Mouse (Mus musculus): ENCODE measurements around the gene Gtsf1. TPM values are rescaled to one million over a fixed set of nuclear protein-coding genes. Genes with fewer than 3 reads are reported as not detected.
A peak's percentile ranks its signal among the peaks of the same experiment; 100 is the strongest.
"Not testable (repeated sequence)": the region's sequence is repeated elsewhere in the genome, so short reads cannot be mapped to it uniquely, and the experiment has no call there.

Gene Gtsf1
- polyA plus RNA-seq, 1 experiment from 2014 or later, result not detected

DNA sequence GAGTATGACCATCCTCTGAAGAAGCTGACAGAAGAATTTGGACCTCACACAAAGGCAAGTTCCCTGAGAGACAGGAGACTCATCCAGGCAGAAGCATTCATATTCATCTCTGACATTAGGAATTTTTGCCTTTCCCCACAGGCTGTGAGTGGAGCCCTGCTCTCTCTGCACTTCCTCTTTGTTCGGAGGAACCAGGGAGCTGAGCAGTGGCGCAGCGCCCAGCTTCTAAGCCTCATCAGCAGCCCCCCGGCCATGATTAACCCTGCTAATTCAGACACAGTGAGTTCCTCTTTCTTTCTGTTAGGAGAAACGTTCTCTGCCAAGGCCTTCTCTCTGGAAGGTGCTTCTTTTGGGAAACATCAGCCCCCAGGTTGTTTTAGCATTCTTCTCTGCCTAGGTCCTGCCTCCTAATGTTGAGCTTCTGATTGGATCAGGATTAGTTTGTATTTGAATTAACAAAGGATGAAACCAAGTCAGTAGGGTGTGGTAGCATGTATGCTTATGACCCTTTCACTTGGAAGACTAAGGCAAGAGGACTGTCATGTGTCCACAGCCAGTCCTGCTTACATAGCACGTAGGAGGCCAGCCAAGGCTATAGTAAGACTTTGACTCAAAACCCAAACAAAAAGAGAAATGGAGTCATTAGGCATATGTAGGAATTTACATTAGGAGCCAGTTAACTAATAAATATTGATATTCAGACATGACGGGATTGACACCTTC lies 32.4 kb upstream of the Gtsf1 start:
- no peak for TF ChIP-seq CTCF (IDR thresholded peaks at IDR 0.05; ENCODE audit: low read depth)
- no peak overlapping the region for H3K9ac ChIP-seq (ENCODE audit: low read depth, low read length)
- 74% methylated on average over 7 of the region's 7 CpGs for WGBS
- no peak overlapping the region for H3K27ac ChIP-seq
- H3K9me3 ChIP-seq (replicated peaks; ENCODE audit: low read length), result no peaks in the 10 kb centered on the region
- ATAC-seq (replicated peaks; ENCODE audit: low FRiP score, low read depth) (no peak), DNase-seq (ENCODE audit: low spot score) (no peak)
- H3K36me3 ChIP-seq (ENCODE audit: insufficient read depth, low read length), result no peaks in the 10 kb centered on the region
- no peaks in the 10 kb centered on the region for H3K27me3 ChIP-seq (ENCODE audit: insufficient read depth, low read length)
- no peak overlapping the region for H3K4me2 ChIP-seq (ENCODE audit: low read length)
- no peaks in the 10 kb centered on the region for H3K4me1 ChIP-seq (replicated peaks; ENCODE audit: insufficient read depth, low read length)
- H3K4me3 ChIP-seq (replicated peaks; ENCODE audit: low read depth, low read length), result no peak overlapping the region

DNA sequence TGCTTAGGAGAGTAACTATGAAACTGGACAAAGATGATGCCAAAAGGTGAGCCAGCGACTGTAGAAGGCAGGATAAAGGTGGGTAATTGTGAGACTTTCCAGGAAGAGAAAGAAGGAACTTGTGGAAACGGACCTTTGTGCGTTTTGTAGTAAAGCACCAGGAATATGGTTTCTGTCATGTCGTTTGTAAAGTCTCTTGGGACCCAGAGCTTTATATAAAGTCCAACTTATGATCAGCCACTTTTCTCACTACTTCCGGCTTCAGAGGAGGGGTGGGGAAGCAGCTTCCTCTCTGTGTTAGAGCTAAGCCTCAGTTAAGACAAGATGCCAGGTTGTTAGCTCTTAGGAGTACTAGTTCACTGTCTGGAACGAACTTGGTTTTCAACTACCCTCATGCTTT lies 24.2 kb upstream of the Gtsf1 start:
- no peak for DNase-seq (ENCODE audit: low spot score)
- H3K27ac ChIP-seq, result no peak overlapping the region
- no peaks in the 10 kb centered on the region for H3K27me3 ChIP-seq (ENCODE audit: insufficient read depth, low read length)
- H3K4me2 ChIP-seq (ENCODE audit: low read length), result no peak overlapping the region
- no peak for TF ChIP-seq CTCF (IDR thresholded peaks at IDR 0.05; ENCODE audit: low read depth)
- ATAC-seq (replicated peaks; ENCODE audit: low FRiP score, low read depth), result no peak
- 77% methylated on average over 6 of the region's 6 CpGs for WGBS
- no peak overlapping the region for H3K4me3 ChIP-seq (replicated peaks; ENCODE audit: low read depth, low read length)
- no peak overlapping the region for H3K9ac ChIP-seq (ENCODE audit: low read depth, low read length)
- no peaks in the 10 kb centered on the region for H3K4me1 ChIP-seq (replicated peaks; ENCODE audit: insufficient read depth, low read length)
- no peaks in the 10 kb centered on the region for H3K9me3 ChIP-seq (replicated peaks; ENCODE audit: low read length)
- H3K36me3 ChIP-seq (ENCODE audit: insufficient read depth, low read length), result no peaks in the 10 kb centered on the region

DNA sequence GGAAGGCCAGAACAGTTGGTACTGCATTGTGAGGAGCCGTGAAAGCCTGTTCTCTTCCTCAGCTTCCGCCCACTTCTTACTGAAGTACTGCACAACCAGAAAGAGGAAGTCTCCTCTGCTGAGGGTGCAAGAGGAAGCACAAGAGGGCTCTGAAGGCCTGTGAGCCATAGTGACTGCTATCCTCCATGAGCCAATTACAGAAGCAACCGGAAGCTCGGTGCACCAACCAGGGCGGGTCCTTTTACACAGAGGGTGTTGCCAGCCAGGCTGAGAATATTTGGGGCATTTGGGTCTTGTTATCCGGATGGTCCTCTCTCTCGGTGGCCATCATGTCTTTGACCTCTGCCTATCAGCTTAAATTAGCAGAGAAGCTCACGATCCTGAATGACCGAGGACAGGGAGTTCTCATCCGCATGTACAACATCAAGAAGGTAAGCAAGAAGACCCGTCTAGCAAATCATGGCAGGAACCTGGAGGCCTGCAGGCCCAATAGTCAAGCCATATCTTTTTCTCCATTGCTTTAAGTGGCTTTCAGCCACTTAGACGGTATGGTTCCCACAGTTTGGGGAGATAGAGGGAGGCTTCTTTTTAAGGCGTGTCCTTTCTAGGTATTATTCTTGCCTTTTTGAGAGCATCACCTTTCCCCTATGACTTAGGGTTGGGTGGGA lies 23.4 kb upstream of the Gtsf1 start, which contains the start of gene Nckap1l:
Gene Nckap1l (plus strand): TSS at position 244 of the 668 bp plus-strand sequence.
- Histone ChIP-seq H3K4me1 (replicated peaks; ENCODE audit: insufficient read depth, low read length) (no peaks in the 10 kb centered on the region), H3K4me2 (ENCODE audit: low read length) (no peak within 1 kb of the TSS), H3K36me3 (ENCODE audit: insufficient read depth, low read length) (no peaks in the 10 kb centered on the region), H3K9ac (ENCODE audit: low read depth, low read length) (no peak within 1 kb of the TSS), H3K4me3 (replicated peaks; ENCODE audit: low read depth, low read length) (no peak within 1 kb of the TSS), H3K9me3 (replicated peaks; ENCODE audit: low read length) (no peaks in the 10 kb centered on the region), H3K27me3 (ENCODE audit: insufficient read depth, low read length) (no peaks in the 10 kb centered on the region), H3K27ac (no peak within 1 kb of the TSS)
- TF ChIP-seq CTCF (IDR thresholded peaks at IDR 0.05; ENCODE audit: low read depth), result no peak
- DNase-seq (ENCODE audit: low spot score) (peak; percentile 8), ATAC-seq (replicated peaks; ENCODE audit: low FRiP score, low read depth) (no peak)
- WGBS, result 88% methylated on average over 13 of the region's 13 CpGs

DNA sequence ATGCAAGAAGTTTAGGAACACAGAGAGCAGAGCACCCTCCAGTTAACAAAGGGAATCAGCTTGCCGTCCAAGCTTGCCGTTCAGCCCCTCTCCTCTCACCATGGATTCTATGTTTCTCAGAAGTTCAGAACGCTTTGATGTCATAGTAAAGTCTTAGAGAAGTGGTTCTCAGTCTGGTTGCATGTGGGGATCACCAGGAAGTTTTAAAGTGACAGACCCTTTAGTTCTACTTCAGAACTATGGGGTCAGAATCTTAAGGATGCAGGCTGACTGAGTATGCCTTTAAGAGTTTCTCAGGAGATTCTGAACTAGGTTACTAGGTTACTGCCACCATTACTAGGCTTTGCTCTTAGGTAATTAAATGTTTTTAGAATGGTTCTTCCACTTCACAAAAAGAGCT lies 18.1 kb upstream of the Gtsf1 start, which contains the start of gene Gtsf2:
Gene Gtsf2 (minus strand): TSS at position 101 of the 400 bp plus-strand sequence.
- 23% methylated on average over 3 of the region's 3 CpGs for WGBS

DNA sequence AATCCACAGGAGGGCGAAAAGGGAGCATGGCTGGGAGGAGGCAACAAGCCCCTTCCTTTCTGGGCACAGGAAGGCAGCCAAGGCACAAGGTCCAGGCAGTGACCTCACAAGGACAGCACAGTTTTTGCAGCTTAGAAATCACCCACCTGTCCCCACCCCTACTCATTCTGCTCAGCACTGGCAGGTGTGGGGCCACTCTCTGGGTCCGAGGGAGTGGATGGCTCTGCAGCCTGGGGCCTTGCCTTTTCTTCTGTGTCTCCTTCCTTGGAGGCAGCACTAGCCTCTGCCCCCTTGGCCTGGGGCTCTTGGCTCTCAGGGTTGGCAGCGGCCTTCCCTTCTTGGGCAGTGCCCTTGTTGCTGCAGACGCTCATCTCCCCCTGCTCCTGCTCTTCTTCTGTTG lies 15.7 kb upstream of the Gtsf1 start:
- H3K27ac ChIP-seq; DNase-seq (ENCODE audit: low spot score); H3K4me3 ChIP-seq (replicated peaks; ENCODE audit: low read depth, low read length); H3K9ac ChIP-seq (ENCODE audit: low read depth, low read length); H3K4me1 ChIP-seq (replicated peaks; ENCODE audit: insufficient read depth, low read length); H3K36me3 ChIP-seq (ENCODE audit: insufficient read depth, low read length); H3K4me2 ChIP-seq (ENCODE audit: low read length); H3K9me3 ChIP-seq (replicated peaks; ENCODE audit: low read length); H3K27me3 ChIP-seq (ENCODE audit: insufficient read depth, low read length); ATAC-seq (replicated peaks; ENCODE audit: low FRiP score, low read depth): not testable (repeated sequence)
- WGBS, result 79% methylated on average over 4 of the region's 4 CpGs

More for the DNA sequence above, 18.1 kb upstream of the Gtsf1 start, which contains the start of gene Gtsf2:
- Histone ChIP-seq H3K36me3 (ENCODE audit: insufficient read depth, low read length) (no peaks in the 10 kb centered on the region), H3K9me3 (replicated peaks; ENCODE audit: low read length) (no peaks in the 10 kb centered on the region), H3K4me2 (ENCODE audit: low read length) (no peak within 1 kb of the TSS), H3K4me1 (replicated peaks; ENCODE audit: insufficient read depth, low read length) (no peaks in the 10 kb centered on the region), H3K9ac (ENCODE audit: low read depth, low read length) (no peak within 1 kb of the TSS), H3K27ac (no peak within 1 kb of the TSS), H3K27me3 (ENCODE audit: insufficient read depth, low read length) (no peaks in the 10 kb centered on the region), H3K4me3 (replicated peaks; ENCODE audit: low read depth, low read length) (no peak within 1 kb of the TSS)
- no peak for DNase-seq (ENCODE audit: low spot score)
- TF ChIP-seq CTCF (IDR thresholded peaks at IDR 0.05; ENCODE audit: low read depth), result no peak
- no peak for ATAC-seq (replicated peaks; ENCODE audit: low FRiP score, low read depth)

DNA sequence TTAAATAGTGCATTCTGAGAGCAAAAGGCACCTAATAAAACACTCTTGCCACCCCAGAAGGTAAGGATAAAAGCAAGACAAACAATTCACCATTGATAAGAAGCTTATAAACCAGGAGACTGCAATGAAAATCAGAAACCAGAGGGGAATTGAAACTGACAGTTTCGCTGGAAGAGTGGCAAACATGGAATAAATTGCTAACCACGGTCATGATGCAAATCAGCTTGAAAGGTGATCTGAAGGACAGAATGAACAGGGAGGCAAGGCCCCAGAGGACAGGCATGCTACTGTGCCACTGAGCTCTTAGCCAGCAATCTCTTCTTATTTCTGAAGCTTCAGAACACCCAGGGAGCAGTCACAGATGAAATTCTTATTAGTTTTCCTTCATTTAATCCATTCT lies 3.3 kb downstream of the Gtsf1 start:
- DNase-seq (ENCODE audit: low spot score) (no peak), ATAC-seq (replicated peaks; ENCODE audit: low FRiP score, low read depth) (no peak)
- no peaks in the 10 kb centered on the region for H3K27me3 ChIP-seq (ENCODE audit: insufficient read depth, low read length)
- H3K9ac ChIP-seq (ENCODE audit: low read depth, low read length), result no peak overlapping the region
- 41% methylated on average over 2 of the region's 2 CpGs for WGBS
- H3K4me1 ChIP-seq (replicated peaks; ENCODE audit: insufficient read depth, low read length), result no peaks in the 10 kb centered on the region
- no peaks in the 10 kb centered on the region for H3K9me3 ChIP-seq (replicated peaks; ENCODE audit: low read length)
- H3K4me3 ChIP-seq (replicated peaks; ENCODE audit: low read depth, low read length), result no peak overlapping the region
- no peak overlapping the region for H3K4me2 ChIP-seq (ENCODE audit: low read length)
- no peaks in the 10 kb centered on the region for H3K36me3 ChIP-seq (ENCODE audit: insufficient read depth, low read length)
- no peak overlapping the region for H3K27ac ChIP-seq
- TF ChIP-seq CTCF (IDR thresholded peaks at IDR 0.05; ENCODE audit: low read depth), result no peak

DNA sequence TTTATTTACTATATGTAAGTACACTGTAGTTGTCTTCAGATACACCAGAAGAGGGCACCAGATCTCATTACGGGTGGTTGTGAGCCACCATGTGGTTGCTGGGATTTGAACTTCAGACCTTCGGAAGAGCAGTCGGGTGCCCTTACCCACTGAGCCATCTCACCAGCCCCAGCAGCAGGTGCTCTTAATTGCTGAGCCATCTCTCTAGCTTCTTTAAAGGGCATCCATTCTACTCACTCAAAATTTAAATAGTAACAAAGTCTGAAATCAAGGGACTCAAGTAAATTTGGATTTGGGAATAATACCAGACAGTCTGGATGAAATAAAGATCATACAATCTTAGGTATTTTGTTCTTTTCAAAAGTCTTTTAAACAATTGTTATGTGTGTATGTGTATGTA lies 24.7 kb downstream of the Gtsf1 start:
- H3K27me3 ChIP-seq (ENCODE audit: insufficient read depth, low read length); H3K36me3 ChIP-seq (ENCODE audit: insufficient read depth, low read length); H3K4me2 ChIP-seq (ENCODE audit: low read length); H3K9ac ChIP-seq (ENCODE audit: low read depth, low read length); DNase-seq (ENCODE audit: low spot score); H3K27ac ChIP-seq; H3K9me3 ChIP-seq (replicated peaks; ENCODE audit: low read length); ATAC-seq (replicated peaks; ENCODE audit: low FRiP score, low read depth); H3K4me1 ChIP-seq (replicated peaks; ENCODE audit: insufficient read depth, low read length); H3K4me3 ChIP-seq (replicated peaks; ENCODE audit: low read depth, low read length): not testable (repeated sequence)
- 88% methylated on average over 2 of the region's 3 CpGs for WGBS

All from kidney, postnatal 0 days (tissue).